Mouse (Mus musculus): ENCODE measurements at regions not wholly inside any gene's neighbourhood (a gene's known extent, or its start where the extent isn't known, plus 50 kb on each side); places are given as distances from the start of the nearest gene placed in this dataset.

DNA sequence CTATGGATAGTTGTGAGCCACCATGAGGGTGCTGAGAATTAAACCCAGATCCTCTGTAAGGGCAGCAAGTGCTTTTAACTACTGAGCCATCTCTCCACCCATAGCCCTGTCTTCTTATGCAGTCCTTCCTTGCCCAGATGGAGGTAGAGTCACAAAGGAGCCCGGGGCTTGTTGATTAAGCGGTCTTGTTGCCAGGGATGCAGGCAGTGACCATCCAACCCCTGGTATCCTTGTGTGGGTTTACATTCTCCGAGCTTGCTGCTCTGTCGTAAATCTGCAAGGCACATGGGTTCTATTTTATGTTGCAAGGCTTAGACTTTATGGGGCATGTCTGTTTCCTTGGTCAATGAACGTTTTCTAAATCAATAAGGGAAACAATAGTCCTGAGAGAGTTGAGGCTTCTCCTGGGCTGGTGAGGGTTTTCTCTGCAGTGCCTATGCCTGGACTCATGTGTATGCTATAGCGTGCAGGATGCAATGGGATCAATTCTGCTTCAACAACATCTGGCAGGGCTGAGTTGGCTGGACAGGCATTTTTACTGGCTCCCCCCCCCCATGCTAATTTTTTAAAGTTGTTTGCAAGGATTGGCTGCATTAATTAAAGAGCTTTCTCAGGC is 150.7 kb upstream of the Cops8 start:
- Histone ChIP-seq H3K9ac (replicated peaks) (no peak overlapping the region), H3K4me3 (no peak overlapping the region), H3K27me3 (0 out of 2 replicates have a peak, but pooled peaks cover 7% of the 10 kb centered on the region), H3K27ac (replicated peaks) (no peak overlapping the region), H3K4me1 (peaks cover 8% of the 10 kb centered on the region), H3K36me3 (no peaks in the 10 kb centered on the region), H3K9me3 (no peaks in the 10 kb centered on the region), H3K4me2 (replicated peaks) (no peak overlapping the region)
- WGBS, result 70% methylated on average over 6 of the region's 6 CpGs
- no peak for ATAC-seq (ENCODE audit: low FRiP score, low read depth)

DNA sequence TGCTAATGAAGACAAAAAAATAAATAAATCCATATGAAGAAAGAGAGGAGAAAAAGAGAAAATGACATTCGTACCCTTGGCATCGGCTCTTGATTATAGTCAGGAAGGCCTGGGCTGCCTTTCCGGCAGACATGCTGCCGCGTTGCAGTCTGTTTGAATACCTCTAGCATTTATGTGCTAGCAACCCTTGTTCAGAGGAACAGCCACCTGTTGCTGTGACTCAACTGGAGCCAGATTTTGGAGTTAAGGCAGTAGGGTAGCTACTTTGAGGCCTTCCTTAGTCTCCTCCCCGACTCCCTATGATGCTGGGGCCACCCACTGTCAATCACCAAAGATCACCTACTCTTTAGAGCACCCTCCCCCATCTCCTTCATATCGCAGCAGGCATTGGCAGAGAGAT is 148.5 kb upstream of the Cops8 start:
- Histone ChIP-seq H3K27me3 (0 out of 2 replicates have a peak, but pooled peaks cover 7% of the 10 kb centered on the region), H3K36me3 (no peaks in the 10 kb centered on the region), H3K27ac (replicated peaks) (no peak overlapping the region), H3K4me2 (replicated peaks) (no peak overlapping the region), H3K4me3 (no peak overlapping the region), H3K9ac (replicated peaks) (no peak overlapping the region), H3K9me3 (no peaks in the 10 kb centered on the region), H3K4me1 (peaks cover 26% of the 10 kb centered on the region)
- WGBS, result 67% methylated on average over 7 of the region's 7 CpGs
- ATAC-seq (ENCODE audit: low FRiP score, low read depth), result no peak

DNA sequence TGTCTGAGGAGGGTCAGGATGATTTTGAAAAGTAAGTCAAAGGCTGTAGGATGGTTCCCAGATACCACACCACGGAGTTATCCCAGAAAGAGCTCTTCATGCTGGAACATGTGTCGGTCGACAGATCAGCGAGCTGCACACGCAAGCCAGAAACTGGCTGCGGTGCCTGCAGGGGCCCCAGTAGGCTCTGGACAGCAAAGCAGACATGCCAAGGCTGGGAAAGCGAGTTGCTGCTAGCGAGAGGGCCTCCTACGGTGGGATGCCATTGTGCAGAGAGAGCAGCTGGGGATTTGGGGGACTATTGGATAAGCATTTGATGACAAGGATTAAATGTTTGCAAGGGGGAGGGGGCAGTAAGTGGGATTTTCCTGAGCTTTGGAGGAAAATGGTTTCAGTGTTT is 145.4 kb upstream of the Cops8 start:
- Histone ChIP-seq H3K9me3 (no peaks in the 10 kb centered on the region), H3K36me3 (no peaks in the 10 kb centered on the region), H3K27ac (replicated peaks) (peak overlapping the region; percentile 76), H3K4me2 (replicated peaks) (peak overlapping the region; percentile 31), H3K27me3 (0 out of 2 replicates have a peak, but pooled peaks cover 7% of the 10 kb centered on the region), H3K4me1 (peaks cover 28% of the 10 kb centered on the region), H3K9ac (replicated peaks) (no peak overlapping the region; the same call in 1 of the 2 replicates), H3K4me3 (no peak overlapping the region)
- ATAC-seq (ENCODE audit: low FRiP score, low read depth), result peak; percentile 78
- WGBS, result under 1% methylated on average over 9 of the region's 9 CpGs

DNA sequence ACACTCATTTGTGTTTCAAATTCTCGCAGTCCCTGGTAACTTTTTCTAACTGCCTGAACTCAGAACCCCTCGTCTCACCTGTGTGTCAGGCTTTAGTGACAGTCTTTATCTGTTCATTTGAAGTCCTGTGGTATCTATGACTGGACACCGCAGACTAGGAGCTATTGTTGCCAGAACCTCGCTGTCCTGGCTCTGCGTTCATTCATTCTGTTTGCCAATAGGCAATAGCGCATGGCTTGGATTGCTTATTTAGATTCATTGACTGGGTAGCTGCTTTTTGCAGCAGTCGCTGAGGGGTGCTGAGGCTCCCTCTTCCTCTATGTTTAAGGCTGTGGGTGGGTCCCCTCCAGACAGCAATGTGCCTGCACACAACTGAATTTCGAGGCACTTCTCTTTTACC is 144.6 kb upstream of the Cops8 start:
- 32% methylated on average over 8 of the region's 8 CpGs for WGBS
- no peak overlapping the region for H3K27ac ChIP-seq (replicated peaks)

DNA sequence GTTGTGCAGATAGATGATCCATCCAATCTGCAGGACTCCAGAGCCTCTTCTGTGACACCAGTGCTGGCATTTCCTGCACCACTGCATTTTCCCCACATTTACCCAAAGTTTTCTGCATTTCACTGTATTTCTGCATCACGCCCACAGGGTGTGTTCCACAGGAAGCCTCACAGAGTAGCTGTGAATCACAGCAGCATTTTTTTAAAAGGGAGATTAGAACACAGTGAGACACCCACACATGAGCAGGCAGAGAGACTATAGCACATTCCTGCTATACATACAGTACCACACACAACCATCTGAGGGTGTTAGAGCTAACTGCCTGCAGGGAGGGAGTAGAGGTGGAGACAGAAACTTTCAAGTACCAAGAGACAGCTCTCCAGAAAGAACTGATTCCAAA is 141.1 kb upstream of the Cops8 start:
- Histone ChIP-seq H3K4me2 (replicated peaks) (no peak overlapping the region), H3K27me3 (no peaks in the 10 kb centered on the region), H3K36me3 (no peaks in the 10 kb centered on the region), H3K9me3 (no peaks in the 10 kb centered on the region), H3K9ac (replicated peaks) (no peak overlapping the region), H3K4me1 (peaks cover 22% of the 10 kb centered on the region), H3K27ac (replicated peaks) (no peak overlapping the region), H3K4me3 (no peak overlapping the region)
- ATAC-seq (ENCODE audit: low FRiP score, low read depth), result no peak
- WGBS, result 95% methylated on average over 1 of the region's 1 CpGs

More for the DNA sequence above, 144.6 kb upstream of the Cops8 start:
- H3K36me3 ChIP-seq, result no peaks in the 10 kb centered on the region
- 0 out of 2 replicates have a peak, but pooled peaks cover 4% of the 10 kb centered on the region for H3K27me3 ChIP-seq
- H3K9ac ChIP-seq (replicated peaks), result no peak overlapping the region
- no peak overlapping the region for H3K4me2 ChIP-seq (replicated peaks)
- no peak overlapping the region for H3K4me3 ChIP-seq
- no peaks in the 10 kb centered on the region for H3K9me3 ChIP-seq
- no peak for ATAC-seq (ENCODE audit: low FRiP score, low read depth)
- H3K4me1 ChIP-seq, result peaks cover 28% of the 10 kb centered on the region

DNA sequence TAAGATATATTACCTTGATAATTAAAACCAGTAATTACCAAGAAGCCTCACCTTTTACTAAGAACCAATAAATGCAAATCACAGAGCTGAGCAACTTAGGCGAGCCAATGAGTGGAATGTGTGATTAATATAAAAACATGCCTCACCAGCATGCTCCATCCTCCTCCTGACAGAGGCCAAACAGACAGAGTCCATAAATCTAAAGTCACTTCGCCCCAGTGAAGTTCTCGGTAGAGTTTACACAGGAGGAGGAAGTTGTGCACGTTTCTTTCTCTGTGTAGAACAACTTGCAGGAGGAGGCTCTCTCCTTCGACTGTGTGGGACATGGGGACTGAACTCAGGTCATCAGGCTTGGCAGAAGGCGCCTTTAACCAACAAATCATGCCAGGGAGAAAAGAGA is 139.5 kb upstream of the Cops8 start:
- H3K27me3 ChIP-seq, result peaks cover 10% of the 10 kb centered on the region; the same call in 1 of the 2 replicates
- H3K4me1 ChIP-seq, result peaks cover 17% of the 10 kb centered on the region
- no peak overlapping the region for H3K9ac ChIP-seq (replicated peaks)
- H3K4me2 ChIP-seq (replicated peaks), result no peak overlapping the region
- no peaks in the 10 kb centered on the region for H3K36me3 ChIP-seq
- ATAC-seq (ENCODE audit: low FRiP score, low read depth), result no peak
- 91% methylated on average over 6 of the region's 6 CpGs for WGBS
- no peak overlapping the region for H3K4me3 ChIP-seq
- no peak overlapping the region for H3K27ac ChIP-seq (replicated peaks)
- no peaks in the 10 kb centered on the region for H3K9me3 ChIP-seq

DNA sequence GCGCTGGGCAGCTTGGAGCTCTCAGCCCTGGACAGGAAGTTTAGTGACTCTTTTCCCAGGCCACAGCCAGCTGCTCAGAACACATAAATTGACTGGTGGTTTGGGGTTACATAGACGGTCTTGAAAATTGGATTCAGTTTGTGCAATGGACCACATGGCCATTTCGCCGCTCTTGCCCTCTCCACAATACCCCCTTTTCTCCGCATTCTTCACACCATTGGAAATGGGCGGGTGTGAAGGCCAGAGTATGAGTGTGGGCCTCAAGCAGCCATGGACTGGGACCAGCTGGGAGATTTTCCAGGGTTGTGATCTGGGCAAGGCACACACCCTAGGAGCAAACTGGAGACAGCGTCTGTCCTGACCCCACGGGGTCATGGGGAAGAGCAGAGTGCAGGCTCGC is 135.1 kb upstream of the Cops8 start:
- ATAC-seq (ENCODE audit: low FRiP score, low read depth), result no peak
- no peak overlapping the region for H3K9ac ChIP-seq (replicated peaks)
- no peaks in the 10 kb centered on the region for H3K9me3 ChIP-seq
- no peak overlapping the region for H3K4me3 ChIP-seq
- peaks cover 11% of the 10 kb centered on the region; the same call in 1 of the 2 replicates for H3K27me3 ChIP-seq
- no peak overlapping the region for H3K4me2 ChIP-seq (replicated peaks)
- H3K4me1 ChIP-seq, result peaks cover 16% of the 10 kb centered on the region
- H3K36me3 ChIP-seq, result no peaks in the 10 kb centered on the region
- 68% methylated on average over 9 of the region's 9 CpGs for WGBS
- H3K27ac ChIP-seq (replicated peaks), result no peak overlapping the region

DNA sequence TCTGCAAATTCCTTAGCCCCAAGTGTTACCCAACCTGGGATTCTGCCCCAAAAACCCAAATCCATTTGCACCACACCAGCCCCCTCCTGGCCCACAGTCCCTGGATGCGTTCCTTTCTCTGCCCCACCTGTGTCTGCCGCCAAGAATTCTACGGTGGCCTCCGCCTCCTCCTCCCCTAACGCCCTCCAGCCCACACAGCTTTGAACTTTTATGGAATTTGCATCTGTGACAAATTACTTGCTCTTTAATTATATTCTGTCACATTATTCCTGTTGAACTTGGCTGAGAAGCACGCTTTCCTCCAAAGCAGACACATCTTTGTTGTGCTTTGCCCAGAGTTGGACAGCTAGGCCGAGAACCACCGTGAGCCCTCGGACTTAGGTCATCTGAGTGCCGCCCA is 131.8 kb upstream of the Cops8 start:
- H3K4me3 ChIP-seq, result no peak overlapping the region
- no peak overlapping the region for H3K9ac ChIP-seq (replicated peaks)
- H3K36me3 ChIP-seq, result no peaks in the 10 kb centered on the region
- WGBS, result 81% methylated on average over 10 of the region's 10 CpGs
- no peak overlapping the region for H3K27ac ChIP-seq (replicated peaks)
- peaks cover 34% of the 10 kb centered on the region for H3K4me1 ChIP-seq
- no peak for ATAC-seq (ENCODE audit: low FRiP score, low read depth)
- H3K9me3 ChIP-seq, result no peaks in the 10 kb centered on the region
- H3K4me2 ChIP-seq (replicated peaks), result no peak overlapping the region
- H3K27me3 ChIP-seq, result peaks cover 11% of the 10 kb centered on the region; the same call in 1 of the 2 replicates

DNA sequence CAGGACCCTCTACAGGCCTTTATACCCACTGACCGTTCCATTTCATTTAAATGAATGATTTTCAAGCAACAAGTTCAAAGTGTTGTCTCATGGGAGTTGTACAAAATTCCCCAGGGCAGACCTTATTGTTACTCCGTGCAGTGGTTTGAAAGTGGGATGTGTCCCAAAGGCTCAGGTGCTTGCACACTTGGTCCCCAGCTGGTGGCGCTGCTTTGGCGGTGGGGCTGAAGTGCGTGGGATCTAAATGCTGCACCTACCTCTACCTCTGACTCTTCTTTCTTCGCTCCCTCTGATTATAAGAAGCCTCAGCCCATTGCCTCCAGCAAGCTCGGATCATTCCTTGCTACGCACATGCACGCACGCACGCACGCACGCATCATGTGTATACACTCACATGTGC is 131.0 kb upstream of the Cops8 start:
- Histone ChIP-seq H3K4me3 (no peak overlapping the region), H3K4me1 (peaks cover 40% of the 10 kb centered on the region), H3K27me3 (peaks cover 11% of the 10 kb centered on the region; the same call in 1 of the 2 replicates), H3K27ac (replicated peaks) (no peak overlapping the region), H3K4me2 (replicated peaks) (no peak overlapping the region), H3K36me3 (no peaks in the 10 kb centered on the region), H3K9me3 (no peaks in the 10 kb centered on the region), H3K9ac (replicated peaks) (no peak overlapping the region)
- 92% methylated on average over 13 of the region's 13 CpGs for WGBS
- ATAC-seq (ENCODE audit: low FRiP score, low read depth), result no peak

DNA sequence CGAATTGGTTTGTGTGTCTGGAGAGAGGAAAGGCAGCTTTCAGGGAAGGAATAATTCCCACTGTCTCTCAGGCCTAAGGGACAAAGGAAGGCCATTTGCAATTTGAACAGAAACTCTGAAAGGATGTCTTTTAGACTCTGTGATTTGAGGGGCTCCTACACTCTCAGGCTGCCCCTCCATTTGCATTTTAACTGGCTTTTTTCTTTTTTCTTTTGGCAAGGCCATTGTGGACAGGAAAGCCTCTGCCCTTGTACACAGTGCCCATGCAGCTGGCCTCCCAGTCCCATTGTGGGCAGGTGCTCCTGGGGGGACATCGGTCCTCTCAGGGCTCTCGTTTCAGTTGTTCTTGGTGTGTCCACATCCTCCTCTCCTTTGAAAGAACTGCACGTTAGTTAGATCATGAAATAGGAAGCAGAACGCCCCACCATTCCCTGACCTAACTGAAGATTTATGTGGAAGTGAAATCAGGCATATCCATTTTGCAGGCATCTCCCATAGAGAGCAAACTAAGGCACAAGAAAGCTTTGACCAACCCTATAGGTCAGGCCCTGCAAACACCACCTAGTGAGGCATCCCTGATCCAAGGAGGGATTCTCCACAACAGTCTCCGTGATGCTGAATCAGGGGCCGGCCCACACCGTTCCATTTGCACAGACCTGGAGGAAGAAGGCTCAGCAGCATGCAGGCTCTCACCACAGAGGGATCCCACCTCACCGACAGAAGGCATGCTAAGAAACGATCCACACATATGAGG is 127.5 kb upstream of the Cops8 start:
- no peak overlapping the region for H3K9ac ChIP-seq (replicated peaks)
- peak; percentile 84 for ATAC-seq (ENCODE audit: low FRiP score, low read depth)
- H3K4me2 ChIP-seq (replicated peaks), result no peak overlapping the region
- 34% methylated on average over 10 of the region's 10 CpGs for WGBS
- peak overlapping the region; percentile 85 for H3K27ac ChIP-seq (replicated peaks)
- H3K4me3 ChIP-seq, result no peak overlapping the region
- no peaks in the 10 kb centered on the region for H3K27me3 ChIP-seq
- no peaks in the 10 kb centered on the region for H3K9me3 ChIP-seq
- H3K36me3 ChIP-seq, result no peaks in the 10 kb centered on the region
- peaks cover 33% of the 10 kb centered on the region for H3K4me1 ChIP-seq

DNA sequence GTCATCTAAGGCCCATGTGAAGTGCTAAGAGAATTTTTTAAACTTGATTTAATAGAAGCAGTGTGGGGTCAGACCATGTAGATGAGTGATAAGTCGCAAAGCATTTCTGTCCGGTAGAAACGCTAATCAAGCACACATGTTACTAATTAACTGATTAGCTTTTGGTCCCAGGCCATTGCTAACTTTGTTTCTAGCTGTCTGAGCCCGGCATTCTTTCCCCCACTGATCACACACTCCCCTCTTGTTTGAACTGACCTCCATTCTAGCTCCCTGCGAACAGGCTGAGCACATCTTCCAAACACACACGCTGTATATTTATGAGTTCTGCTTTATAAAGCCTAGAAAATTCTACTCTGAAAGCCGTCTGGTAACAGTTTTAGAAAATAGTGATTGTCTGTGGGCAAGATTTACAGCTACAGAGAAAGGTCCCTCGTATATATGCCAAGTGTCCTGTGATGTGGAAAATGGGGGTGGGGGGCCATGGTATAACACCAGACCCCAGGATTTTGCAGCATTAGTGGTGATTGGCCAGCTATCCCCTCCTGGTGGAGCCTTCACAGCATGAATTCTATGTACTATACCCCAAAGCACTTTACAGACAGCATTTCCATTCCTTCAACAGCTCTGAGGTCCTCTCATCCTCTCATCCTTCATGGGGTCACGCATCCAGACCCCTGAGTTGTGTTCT is 126.1 kb upstream of the Cops8 start:
- H3K27ac ChIP-seq (replicated peaks), result 0 out of 2 replicates have a peak overlapping the region, but pooled peaks have one; percentile 42
- no peaks in the 10 kb centered on the region for H3K9me3 ChIP-seq
- peaks cover 27% of the 10 kb centered on the region for H3K4me1 ChIP-seq
- no peak overlapping the region for H3K9ac ChIP-seq (replicated peaks)
- WGBS, result 47% methylated on average over 9 of the region's 9 CpGs
- H3K27me3 ChIP-seq, result no peaks in the 10 kb centered on the region
- no peaks in the 10 kb centered on the region for H3K36me3 ChIP-seq
- H3K4me2 ChIP-seq (replicated peaks), result no peak overlapping the region
- no peak overlapping the region for H3K4me3 ChIP-seq
- no peak for ATAC-seq (ENCODE audit: low FRiP score, low read depth)

DNA sequence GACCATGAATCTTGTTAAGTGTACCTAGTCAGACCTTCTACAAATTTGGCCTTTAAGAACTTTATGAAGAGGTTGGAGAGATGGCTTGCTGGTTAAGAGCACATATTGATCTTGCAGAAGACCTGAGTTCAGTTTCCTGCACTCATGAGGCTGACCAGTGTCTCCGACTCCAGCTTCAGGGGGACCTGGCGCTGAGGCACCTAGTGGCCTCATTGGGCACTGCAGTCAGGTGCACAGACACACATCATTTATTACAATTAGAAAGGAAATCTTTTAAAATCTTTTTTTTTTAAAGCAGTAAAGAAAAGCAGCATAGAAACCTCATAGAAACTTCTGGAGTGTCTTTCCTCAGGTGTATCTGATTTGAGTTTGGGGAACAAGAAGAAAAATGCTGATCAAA is 123.9 kb upstream of the Cops8 start:
- H3K9ac ChIP-seq (replicated peaks), result no peak overlapping the region
- H3K27ac ChIP-seq (replicated peaks), result no peak overlapping the region
- H3K4me1 ChIP-seq, result peaks cover 27% of the 10 kb centered on the region
- WGBS, result 95% methylated on average over 2 of the region's 2 CpGs
- H3K27me3 ChIP-seq, result no peaks in the 10 kb centered on the region
- H3K36me3 ChIP-seq, result no peaks in the 10 kb centered on the region
- no peak for ATAC-seq (ENCODE audit: low FRiP score, low read depth)
- no peaks in the 10 kb centered on the region for H3K9me3 ChIP-seq
- no peak overlapping the region for H3K4me2 ChIP-seq (replicated peaks)
- no peak overlapping the region for H3K4me3 ChIP-seq

Measured in midbrain, embryonic 12.5 days (tissue).